Mouse (Mus musculus) brain, embryonic 14.5 days (tissue): ENCODE measurements at regions not wholly inside any gene's neighbourhood (a gene's known extent, or its start where the extent isn't known, plus 50 kb on each side); places are given as distances from the start of the nearest gene placed in this dataset.

ENCODE experiments used
- CTCF ChIP-seq: fragments of 200-500 bp; IDR thresholded peaks from 2 replicates; pipeline ENCODE4 v1.5.1; 2012; ENCODE audit warnings: inconsistent platforms, mild to moderate bottlenecking, moderate library complexity, borderline replicate concordance; ENCODE audit not compliant: insufficient read depth, insufficient read length; ENCODE audit errors: extremely low read depth
- POLR2A ChIP-seq: fragments of 200-500 bp; IDR thresholded peaks from 2 replicates; pipeline ENCODE4 v1.6.1; 2012; ENCODE audit warnings: mild to moderate bottlenecking, inconsistent platforms, borderline replicate concordance; ENCODE audit not compliant: poor library complexity, insufficient read depth, insufficient read length, severe bottlenecking; ENCODE audit errors: extremely low read depth

DNA sequence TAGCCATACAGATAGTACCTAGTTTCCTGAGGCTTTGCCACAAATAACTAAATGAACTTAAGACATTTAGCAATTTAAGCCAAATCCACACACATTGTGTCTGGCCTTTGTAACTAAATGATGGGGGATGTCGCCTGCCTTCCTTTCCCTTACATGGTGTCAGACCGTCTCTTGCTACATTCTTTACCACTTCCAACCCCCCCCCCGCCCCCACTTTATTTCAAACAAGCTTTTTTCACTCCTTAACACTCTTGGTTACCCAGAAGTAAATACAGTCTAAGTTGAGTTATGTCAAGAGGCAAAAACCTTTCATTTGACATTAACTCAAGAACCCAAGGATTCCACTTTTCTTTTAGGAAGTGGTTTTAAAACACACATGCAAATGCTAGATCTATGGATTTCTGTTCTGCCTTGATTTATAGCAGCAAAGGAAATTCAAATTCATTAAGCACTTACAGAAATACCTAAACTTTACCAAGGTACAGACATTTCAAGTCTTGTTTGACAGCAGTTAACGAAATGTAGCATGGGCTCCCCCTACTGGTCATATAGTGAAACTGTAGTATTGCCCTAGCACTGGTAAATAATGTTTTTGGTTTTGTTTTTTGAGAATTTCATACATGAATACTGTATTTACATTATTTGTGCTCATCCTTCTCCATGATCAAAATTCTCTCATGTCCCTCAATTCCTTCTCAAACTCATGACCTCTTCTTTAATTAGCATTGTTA is 80.8 kb downstream of the Avpr1a start:
- TF ChIP-seq POLR2A (no peak), CTCF (peak; percentile 36; the same call in 1 of the 2 replicates)
